Mouse (Mus musculus) MEL (cell line): ENCODE results near the gene Sat1.

ENCODE experiments used
- CTCF ChIP-seq, 3 experiments: IDR thresholded peaks in 2 of 3; conservative IDR thresholded peaks in 1 of 3; 2 replicates each; pipeline ENCODE4 v1.5.1; 2011 to 2012; ENCODE audit warnings: low read length in 3 of 3, low read depth in 2 of 3, mild to moderate bottlenecking in 2 of 3, improper control_type of control experiment in 1 of 3, inconsistent platforms in 1 of 3, mixed read lengths in 1 of 3, moderate library complexity in 1 of 3; ENCODE audit not compliant: control insufficient read depth in 1 of 3, insufficient read depth in 1 of 3, poor library complexity in 1 of 3, severe bottlenecking in 1 of 3
- EP300 ChIP-seq, 2 experiments: IDR thresholded peaks; 2 replicates each; pipeline ENCODE4 v1.6.1; 2011; ENCODE audit warnings: improper control_type of control experiment in 2 of 2, low read length in 2 of 2, low read depth in 1 of 2, mild to moderate bottlenecking in 1 of 2
- JUND ChIP-seq: IDR thresholded peaks from 2 replicates; pipeline ENCODE4 v1.6.1; 2011; ENCODE audit warnings: low read depth, mild to moderate bottlenecking, improper control_type of control experiment, low read length
- POLR2A ChIP-seq, 2 experiments: IDR thresholded peaks; 2 replicates each; pipeline ENCODE4 v1.6.1; 2011 to 2012; ENCODE audit warnings: low read length in 2 of 2, mild to moderate bottlenecking in 2 of 2, control low read depth in 1 of 2, improper control_type of control experiment in 1 of 2, low read depth in 1 of 2, moderate library complexity in 1 of 2; ENCODE audit not compliant: control insufficient read depth in 1 of 2, insufficient read depth in 1 of 2, poor library complexity in 1 of 2
- ZNF384 ChIP-seq: IDR thresholded peaks from 2 replicates; pipeline ENCODE4 v1.6.1; 2012; ENCODE audit warnings: low read depth, mild to moderate bottlenecking, inconsistent platforms, low read length, improper control_type of control experiment

DNA sequence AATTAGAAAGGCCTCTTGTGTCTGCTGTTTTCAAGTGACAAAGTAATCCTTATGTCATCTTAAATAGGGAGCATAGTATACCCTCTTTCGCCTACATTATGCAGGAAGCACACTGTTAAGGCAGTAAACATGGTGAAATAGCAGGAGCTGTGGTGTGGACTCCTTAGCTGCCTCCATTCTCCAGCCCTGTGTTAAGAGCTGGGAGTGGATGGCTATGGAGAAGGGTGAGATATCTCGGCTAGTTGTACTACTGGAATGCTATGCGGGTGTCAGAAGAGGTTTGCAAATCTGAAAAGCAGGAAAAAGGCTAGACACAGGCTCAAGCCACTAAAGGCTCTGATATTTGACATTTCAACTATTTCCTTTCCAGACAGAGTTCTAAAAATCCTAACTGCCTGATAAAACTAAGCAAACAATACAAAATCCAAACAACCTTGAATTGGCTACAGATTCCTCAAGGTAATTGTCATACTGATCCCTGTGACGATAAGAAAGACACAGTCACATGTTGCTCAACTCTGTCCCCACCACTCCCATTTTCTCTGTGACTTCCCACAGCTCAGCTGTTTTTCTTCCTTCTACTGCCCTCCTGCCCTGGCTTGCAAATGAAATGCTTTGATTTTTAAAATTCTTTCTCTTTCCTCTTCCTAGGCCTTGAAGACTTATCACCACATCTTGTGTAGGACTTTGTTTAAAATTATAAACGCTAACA, 22.4 kb downstream of the Sat1 start:
- no peak for TF ChIP-seq CTCF (IDR thresholded peaks at IDR 0.05 in 2 of 3, conservative IDR thresholded peaks at IDR 0.05 in 1 of 3; ENCODE audit: control insufficient read depth in 1 of 3, insufficient read depth in 1 of 3, low read depth in 2 of 3, low read length in 3 of 3, poor library complexity in 1 of 3, severe bottlenecking in 1 of 3)
- no peak for TF ChIP-seq ZNF384
- no peak for TF ChIP-seq POLR2A (IDR thresholded peaks at IDR 0.05; ENCODE audit: control insufficient read depth in 1 of 2, insufficient read depth in 1 of 2, low read depth in 1 of 2, low read length in 2 of 2, poor library complexity in 1 of 2)
- TF ChIP-seq JUND = no peak
- no peak for TF ChIP-seq EP300 (IDR thresholded peaks at IDR 0.05; ENCODE audit: low read depth in 1 of 2, low read length in 2 of 2)
